Mouse (Mus musculus): ENCODE measurements around the gene Tmem50b. TPM values are rescaled to one million over a fixed set of nuclear protein-coding genes. Genes with fewer than 3 reads are reported as not detected.
"Not testable (repeated sequence)": the region's sequence is repeated elsewhere in the genome, so short reads cannot be mapped to it uniquely, and the experiment has no call there.

Tmem50b gene
- total RNA-seq, 4 experiments from 2014 or later: 49.1 to 56.7 (median 50.9) TPM

GRCm38 (mm10) chr16:91538513-91538912, 59.1 kb downstream of the Tmem50b start:
- no peak for DNase-seq (ENCODE audit: low spot score)

GRCm38 (mm10) chr16:91538051-91538450, 59.5 kb downstream of the Tmem50b start:
- no peak for DNase-seq (ENCODE audit: low spot score)

GRCm38 (mm10) chr16:91537065-91537464, 60.5 kb downstream of the Tmem50b start:
- no peak for DNase-seq (ENCODE audit: low spot score)

GRCm38 (mm10) chr16:91536372-91536771, 61.2 kb downstream of the Tmem50b start:
- no peak for DNase-seq (ENCODE audit: low spot score)

GRCm38 (mm10) chr16:91534888-91535287, 62.7 kb downstream of the Tmem50b start:
- no peak for DNase-seq (ENCODE audit: low spot score)

GRCm38 (mm10) chr16:91534477-91534876, 63.1 kb downstream of the Tmem50b start:
- DNase-seq (ENCODE audit: low spot score): no peak

GRCm38 (mm10) chr16:91533097-91534001, 64.3 kb downstream of the Tmem50b start:
- no peak for DNase-seq (ENCODE audit: low spot score)

GRCm38 (mm10) chr16:91532429-91532828, 65.2 kb downstream of the Tmem50b start:
- DNase-seq (ENCODE audit: low spot score): no peak

GRCm38 (mm10) chr16:91531856-91532255, 65.7 kb downstream of the Tmem50b start:
- DNase-seq (ENCODE audit: low spot score): no peak

GRCm38 (mm10) chr16:91530830-91531229, 66.8 kb downstream of the Tmem50b start:
- not testable (repeated sequence) for DNase-seq (ENCODE audit: low spot score)

- no peak for DNase-seq (ENCODE audit: low spot score)
These were observed 69.0 kb downstream of the Tmem50b start for GRCm38 (mm10) chr16:91528578-91528977.

- DNase-seq (ENCODE audit: low spot score): no peak
These were observed 70.1 kb downstream of the Tmem50b start for GRCm38 (mm10) chr16:91527500-91527899.

- peak; percentile 58 for DNase-seq (ENCODE audit: low spot score)
These were observed 70.5 kb downstream of the Tmem50b start for GRCm38 (mm10) chr16:91527051-91527450.

GRCm38 (mm10) chr16:91526274-91526673, 71.3 kb downstream of the Tmem50b start:
- DNase-seq (ENCODE audit: low spot score): no peak

Small RNAs within 50 kb of the gene (microRNA-seq; reads per million reads assigned to microRNA genes)
- not detected for gene Mir6367

Other genes with a start within 250 kb of the Tmem50b start
- gene Ifnar2, start 225.0 kb downstream of the Tmem50b start, total RNA-seq (2022): 10 to 100 TPM; 27.6 to 35.3 (median 32.6) TPM
- gene Gm21970, start 206.1 kb downstream of the Tmem50b start, total RNA-seq (2022): not detected
- gene Il10rb, start 191.6 kb downstream of the Tmem50b start, total RNA-seq (2022): 100 to 1,000 TPM; 116 to 131 (median 129) TPM
- 10 to 100 TPM; 18.7 to 28.6 (median 22.0) TPM for gene Ifnar1, start 112.6 kb downstream of the Tmem50b start, total RNA-seq (2022)
- 100 to 1,000 TPM; 122 to 145 (median 132) TPM for gene Ifngr2, start 50.7 kb downstream of the Tmem50b start, total RNA-seq (2022)
- 10 to 100 TPM; 34.1 to 41.5 (median 39.8) TPM for gene Dnajc28, start 21.2 kb upstream of the Tmem50b start, total RNA-seq (2022)
- 10 to 100 TPM; 72.7 to 86.8 (median 73.1) TPM for gene Gart, start 49.2 kb upstream of the Tmem50b start, total RNA-seq (2022)
- 100 to 1,000 TPM; 119 to 148 (median 131) TPM for gene Son, start 49.7 kb upstream of the Tmem50b start, total RNA-seq (2022)
- gene Donson, start 91.0 kb upstream of the Tmem50b start, total RNA-seq (2022): 1 to 10 TPM; 2.9 to 6.0 (median 3.5) TPM
- gene Cryzl1, start 131.2 kb upstream of the Tmem50b start, total RNA-seq (2022): 10 to 100 TPM; 26.0 to 30.4 (median 27.1) TPM
- 10 to 100 TPM; 50.2 to 64.1 (median 53.3) TPM for gene Itsn1, start 131.5 kb upstream of the Tmem50b start, total RNA-seq (2022)